Mouse (Mus musculus) heart, embryonic 11.5 days (tissue): ENCODE measurements around the gene Olfr524. TPM values are rescaled to one million over a fixed set of nuclear protein-coding genes. Genes with fewer than 3 reads are reported as not detected.

Experiments used
- ATAC-seq: fragments of 200-750 bp; cut with Nextera tagmentation; replicated peaks from 2 replicates; pipeline ENCODE4 v1.8.0; 2017; ENCODE audit warnings: moderate library complexity; ENCODE audit not compliant: insufficient number of reproducible peaks, low FRiP score, low TSS enrichment
- H3K27ac ChIP-seq: fragments of 300-500 bp; sonication (generic); 2 replicates; pipeline ENCODE4 v1.5.1; 2014; ENCODE audit warnings: mild to moderate bottlenecking, low read depth, low read length
- H3K27me3 ChIP-seq: fragments of 300-500 bp; sonication (generic); 2 replicates; pipeline ENCODE4 v1.6.1; 2014; ENCODE audit warnings: mild to moderate bottlenecking, low read length, mixed read lengths; ENCODE audit not compliant: control insufficient read depth, insufficient read depth
- H3K36me3 ChIP-seq: fragments of 300-500 bp; sonication (generic); 2 replicates; pipeline ENCODE4 v1.6.1; 2014; ENCODE audit warnings: mild to moderate bottlenecking, low read length, moderate library complexity, mixed read lengths; ENCODE audit not compliant: control insufficient read depth, insufficient read depth
- H3K4me1 ChIP-seq: fragments of 300-500 bp; sonication (generic); 2 replicates; pipeline ENCODE4 v1.6.1; 2014; ENCODE audit warnings: low read length; ENCODE audit not compliant: control insufficient read depth, insufficient read depth
- H3K4me2 ChIP-seq: fragments of 300-500 bp; sonication (generic); 2 replicates; pipeline ENCODE4 v1.6.1; 2014; ENCODE audit warnings: mild to moderate bottlenecking, moderate library complexity
- H3K4me3 ChIP-seq: fragments of 300-500 bp; sonication (generic); 2 replicates; pipeline ENCODE4 v1.5.1; 2014; ENCODE audit warnings: low read depth, low read length
- H3K9ac ChIP-seq: fragments of 300-500 bp; sonication (generic); 2 replicates; pipeline ENCODE4 v1.6.1; 2014; ENCODE audit warnings: mild to moderate bottlenecking, low read depth, low read length, moderate library complexity
- H3K9me3 ChIP-seq: fragments of 300-500 bp; sonication (generic); replicated peaks from 2 replicates; pipeline ENCODE4 v1.6.1; 2016; ENCODE audit warnings: low read length; ENCODE audit not compliant: control insufficient read depth
- WGBS: fragments of 180-500 bp; shearing (Covaris S2); extraction: QIAGEN DNeasy Blood & Tissue Kit; methylation state at CpG from one replicate; pipeline ENCODE4 v1.1.7; 2014; ENCODE audit not compliant: insufficient replicate concordance; 5-methylcytosine and 5-hydroxymethylcytosine counted together
- polyA plus RNA-seq: library from polyadenylated mRNA; unstranded; fragments of >200 nt; fragmentation: Nextera tagmentation; extraction: Ambion mirVana; gene quantifications from 2 replicates; pipeline ENCODE4 v1.2.1, GENCODE M21; 2014

Olfr524 gene
- polyA plus RNA-seq, 1 experiment from 2014 or later, result not detected

DNA sequence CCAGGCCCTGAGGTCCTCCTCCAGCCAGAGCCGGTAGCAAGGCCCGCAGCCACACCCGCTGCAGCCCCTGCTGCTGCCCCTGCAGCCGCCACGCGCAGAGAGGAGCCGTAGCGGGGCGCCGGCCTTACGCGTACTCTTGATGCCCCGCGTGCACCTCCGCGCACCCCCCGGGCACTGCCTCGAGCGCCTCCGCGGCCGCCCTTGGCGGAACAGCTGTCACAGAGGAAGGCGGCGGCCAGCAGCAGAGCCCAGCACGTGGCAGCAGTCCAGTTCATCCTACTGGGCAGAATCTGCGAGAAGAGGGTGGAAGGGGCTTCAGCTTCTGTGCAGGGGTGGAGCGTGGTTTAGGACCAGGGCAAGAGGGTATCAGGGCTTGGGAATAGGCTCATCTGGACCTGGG lies 52.4 kb downstream of the Olfr524 start:
- WGBS, result 5% methylated on average over 28 of the region's 28 CpGs

More for the DNA sequence above, 52.4 kb downstream of the Olfr524 start:
- Histone ChIP-seq H3K27me3 (peaks cover 41% of the 10 kb centered on the region), H3K4me3 (peak overlapping the region; percentile 22; the same call in 1 of the 2 replicates), H3K36me3 (no peaks in the 10 kb centered on the region; the same call in none of the 2 replicates), H3K9me3 (no peaks in the 10 kb centered on the region), H3K9ac (peak overlapping the region; percentile 52; the same call in 1 of the 2 replicates), H3K4me2 (peak overlapping the region; percentile 59), H3K27ac (no peak overlapping the region), H3K4me1 (peaks cover 2% of the 10 kb centered on the region; the same call in 1 of the 2 replicates)
- ATAC-seq, result no peak

Other genes starting within 250 kb of the Olfr524 start
- 0.21 and 0.29 TPM in 2 replicates for gene 6430531B16Rik, start 227.2 kb downstream of the Olfr524 start, polyA plus RNA-seq
- gene Adam8, start 213.4 kb downstream of the Olfr524 start, polyA plus RNA-seq, result 1.0 and 1.4 TPM in 2 replicates
- gene Zfp511, start 169.6 kb downstream of the Olfr524 start, polyA plus RNA-seq, result 31.9 and 34.3 TPM in 2 replicates
- 37.3 and 42.1 TPM in 2 replicates for gene Tubgcp2, start 169.3 kb downstream of the Olfr524 start, polyA plus RNA-seq
- gene Msx3, start 156.9 kb downstream of the Olfr524 start, polyA plus RNA-seq, result 0.14 TPM in 1 of 2 replicates, not detected in the other
- 0.24 and 0.54 TPM in 2 replicates for gene Caly, start 123.4 kb downstream of the Olfr524 start, polyA plus RNA-seq
- not detected in 2 replicates for gene Prap1, start 112.6 kb downstream of the Olfr524 start, polyA plus RNA-seq
- gene Fuom, start 103.5 kb downstream of the Olfr524 start, polyA plus RNA-seq, result 69.3 and 71.7 TPM in 2 replicates
- 17.1 and 19.0 TPM in 2 replicates for gene Paox, start 90.2 kb downstream of the Olfr524 start, polyA plus RNA-seq
- gene Echs1, start 89.5 kb downstream of the Olfr524 start, polyA plus RNA-seq, result 179 and 198 TPM in 2 replicates
- 24.8 and 33.7 TPM in 2 replicates for gene Mtg1, start 68.4 kb downstream of the Olfr524 start, polyA plus RNA-seq
- 0.04 TPM in 1 of 2 replicates, not detected in the other for gene Sprn, start 51.1 kb downstream of the Olfr524 start, polyA plus RNA-seq
- gene Olfr522, start 41.2 kb downstream of the Olfr524 start, polyA plus RNA-seq, result not detected in 2 replicates
- gene Olfr523, start 32.7 kb downstream of the Olfr524 start, polyA plus RNA-seq, result not detected in 2 replicates
- gene Cd163l1, start 12.3 kb upstream of the Olfr524 start, polyA plus RNA-seq, result not detected in 2 replicates
- not detected in 2 replicates for gene 5830411N06Rik, start 41.3 kb upstream of the Olfr524 start, polyA plus RNA-seq
- not detected in 2 replicates for gene Olfr525, start 114.9 kb upstream of the Olfr524 start, polyA plus RNA-seq
- not detected in 2 replicates for gene Olfr527, start 128.1 kb upstream of the Olfr524 start, polyA plus RNA-seq
- gene Olfr60, start 155.7 kb upstream of the Olfr524 start, polyA plus RNA-seq, result not detected in 2 replicates
- not detected in 2 replicates for gene Olfr530, start 170.4 kb upstream of the Olfr524 start, polyA plus RNA-seq
- gene Olfr531, start 197.0 kb upstream of the Olfr524 start, polyA plus RNA-seq, result not detected in 2 replicates
- gene Olfr532, start 215.7 kb upstream of the Olfr524 start, polyA plus RNA-seq, result not detected in 2 replicates